Mouse (Mus musculus) NIH3T3 (cell line): ENCODE results near the gene Psmd12.
"Not testable (repeated sequence)": the region's sequence is repeated elsewhere in the genome, so short reads cannot be mapped to it uniquely, and the experiment has no call there.

ENCODE experiments used
- DNase-seq: peaks from one replicate; pipeline ENCODE4 v3.0.0-alpha.2; 2012; ENCODE audit warnings: low read depth

The Psmd12 gene

DNA sequence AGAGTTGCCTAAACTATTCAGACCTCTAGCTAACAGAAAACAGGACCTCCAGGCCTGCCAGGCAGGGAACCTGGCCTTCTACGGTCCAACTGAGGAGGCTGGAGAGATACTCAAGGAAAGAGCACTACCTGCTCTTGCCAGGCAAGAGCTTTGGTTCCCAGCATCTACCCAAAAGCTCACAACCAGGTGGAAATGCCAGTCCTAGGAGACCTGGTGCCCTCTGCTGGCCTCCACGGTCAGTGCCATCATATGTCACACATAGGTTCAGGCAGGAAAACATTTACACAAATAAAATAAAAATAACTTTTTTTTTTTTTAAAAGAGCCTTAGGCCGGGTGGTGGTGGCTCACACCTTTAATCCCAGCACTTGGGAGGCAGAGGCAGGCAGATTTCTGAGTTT, 16.8 kb upstream of the Psmd12 start:
- DNase-seq = no peak

DNA sequence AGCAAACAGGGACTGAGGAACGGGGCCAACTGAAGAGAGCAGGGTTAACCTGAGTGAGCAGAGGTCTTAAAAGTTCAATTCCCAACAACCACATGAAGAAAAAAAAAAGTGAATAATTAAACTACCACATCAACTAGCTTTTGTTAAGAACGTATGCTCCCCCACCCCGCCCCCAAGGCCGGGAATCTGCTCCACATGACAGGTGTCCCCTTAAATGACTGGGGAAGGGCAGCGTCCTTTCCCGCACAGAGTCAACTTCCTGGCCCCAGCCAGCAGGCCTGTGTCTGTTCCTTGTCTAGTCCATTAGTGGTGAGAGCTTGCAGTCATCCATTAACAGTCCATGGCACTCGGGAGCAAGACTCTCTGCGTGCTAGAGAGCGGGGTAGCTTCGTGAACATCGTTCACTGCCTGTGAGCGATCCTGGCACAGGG, 16.0 kb upstream of the Psmd12 start:
- DNase-seq = no peak

DNA sequence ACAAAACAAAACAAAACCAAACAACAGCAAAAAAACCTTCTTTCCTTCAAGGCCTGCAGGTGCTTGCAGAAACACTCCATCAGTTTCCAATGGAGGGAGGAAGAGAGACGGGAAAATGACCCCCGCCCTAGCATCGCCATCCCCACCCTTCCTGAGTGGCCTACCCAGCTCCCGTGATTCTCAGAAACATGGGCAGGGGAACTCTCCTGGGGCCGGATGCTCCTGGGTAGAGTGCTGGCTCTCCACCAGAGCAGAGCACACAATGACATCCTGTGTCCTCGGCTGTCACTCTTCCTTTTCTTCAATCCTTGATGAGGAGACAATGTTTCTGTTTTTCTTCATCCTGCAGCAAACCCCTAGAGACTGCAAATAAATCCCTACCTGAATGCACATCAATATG, 15.1 kb upstream of the Psmd12 start:
- no peak for DNase-seq

DNA sequence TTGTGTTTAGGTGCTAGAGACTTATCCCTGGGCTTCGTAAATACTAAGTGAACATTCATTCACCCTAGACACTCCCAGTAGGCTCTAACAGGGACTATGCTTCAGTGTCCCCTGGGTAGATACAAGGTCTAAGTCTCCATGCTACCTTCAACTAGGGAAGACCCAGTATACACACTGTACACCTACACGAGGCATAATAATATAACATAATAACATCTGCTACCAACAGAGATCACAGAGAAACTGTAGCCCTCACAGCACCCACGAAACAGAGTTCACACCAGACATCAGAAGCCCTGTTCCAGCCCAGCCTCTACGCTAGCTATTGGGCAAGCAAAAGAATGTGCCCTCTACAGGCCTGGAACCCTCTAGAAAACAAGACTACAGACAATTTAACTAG, 14.2 kb upstream of the Psmd12 start:
- DNase-seq = no peak

DNA sequence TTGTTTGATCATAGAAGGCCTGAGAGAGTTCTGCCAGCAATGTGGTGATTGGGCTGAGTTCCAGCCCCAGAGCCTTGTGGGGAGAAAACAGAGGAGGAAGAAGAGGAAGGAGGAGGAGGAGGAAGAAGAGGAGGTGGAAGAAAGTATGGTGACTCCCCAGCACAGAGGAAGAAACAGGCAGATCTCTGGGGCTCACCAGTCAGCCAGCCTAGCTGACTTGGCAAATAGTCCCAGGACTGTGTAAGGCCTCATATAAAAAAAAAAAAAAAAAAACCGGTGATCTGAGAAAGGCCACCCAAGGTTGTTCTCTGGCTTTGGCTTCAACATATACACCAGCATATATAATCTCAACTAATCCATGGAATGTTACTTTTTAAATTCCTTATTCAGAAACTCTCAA, 13.3 kb upstream of the Psmd12 start:
- DNase-seq = no peak

DNA sequence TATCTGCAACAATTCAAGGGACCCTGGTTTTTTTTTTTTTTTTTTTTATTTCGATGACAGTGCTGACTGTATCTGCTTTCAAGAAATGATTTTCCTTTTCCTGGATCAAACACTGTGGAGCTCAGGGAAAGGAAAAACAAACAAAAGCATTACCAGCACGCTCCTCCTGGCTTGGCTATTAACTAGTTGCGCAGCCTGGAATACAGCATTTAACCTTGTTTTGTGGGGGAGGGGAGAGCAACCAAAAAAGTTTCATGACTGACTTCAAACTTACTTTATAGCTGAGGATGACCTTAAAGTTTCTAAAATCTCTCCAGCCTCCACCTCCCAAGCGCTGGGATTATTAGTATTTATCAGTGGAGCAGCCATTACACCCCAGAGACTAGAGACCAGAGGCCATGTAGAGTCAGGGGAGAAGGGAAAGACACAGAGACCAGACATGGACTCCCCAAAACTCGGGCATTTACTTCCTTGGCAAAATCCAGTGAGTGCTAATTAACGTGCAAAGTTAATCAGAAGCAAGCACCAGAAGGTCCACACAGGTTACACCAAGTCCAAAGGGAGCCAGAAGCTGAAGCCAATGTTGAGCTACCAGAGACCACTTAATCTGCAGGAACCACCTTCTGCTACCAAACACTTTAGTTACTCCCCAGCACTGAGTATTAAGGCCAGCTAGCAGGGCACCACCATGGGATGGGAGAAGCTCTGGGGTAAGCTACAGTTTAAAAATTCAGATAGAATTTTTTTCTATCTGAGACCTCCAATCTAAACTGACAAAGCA, 12.5 kb upstream of the Psmd12 start:
- no peak for DNase-seq

DNA sequence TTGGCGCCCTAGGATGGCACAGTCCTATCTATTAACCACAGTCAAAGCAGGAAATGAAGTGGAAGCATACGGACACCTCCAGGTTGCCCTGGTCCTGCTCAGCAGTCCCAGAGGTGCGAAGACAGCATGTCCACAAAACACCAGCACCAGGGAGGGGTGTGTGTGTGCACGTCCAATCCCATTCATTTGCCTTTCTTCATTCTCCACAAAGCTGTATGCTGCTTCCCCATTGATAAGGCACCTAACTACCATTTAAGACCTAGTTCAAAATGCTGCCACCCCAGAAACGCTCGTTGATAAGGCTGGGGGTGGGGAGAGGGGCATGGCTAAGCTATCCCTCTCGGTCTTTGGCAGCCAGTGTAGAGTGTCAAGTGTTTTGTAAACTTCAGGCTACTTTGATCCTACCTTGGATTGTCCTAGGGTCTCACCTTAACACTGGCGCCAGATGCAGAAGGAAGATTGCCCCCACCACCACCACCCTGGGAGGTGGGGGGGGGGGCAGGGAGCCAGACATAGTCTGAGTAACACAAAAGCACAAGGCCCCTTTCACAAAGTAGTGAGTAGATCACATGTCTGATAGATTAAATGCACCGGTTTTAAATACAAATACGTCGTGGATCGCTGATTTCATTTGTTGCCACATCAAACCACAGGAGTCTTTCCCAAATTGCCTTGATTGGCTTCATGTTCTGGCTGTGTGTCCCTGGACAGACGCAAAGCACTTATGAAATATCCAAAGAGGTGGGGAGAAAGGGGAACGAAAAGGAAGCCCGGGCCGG, 10.8 kb upstream of the Psmd12 start:
- no peak for DNase-seq

DNA sequence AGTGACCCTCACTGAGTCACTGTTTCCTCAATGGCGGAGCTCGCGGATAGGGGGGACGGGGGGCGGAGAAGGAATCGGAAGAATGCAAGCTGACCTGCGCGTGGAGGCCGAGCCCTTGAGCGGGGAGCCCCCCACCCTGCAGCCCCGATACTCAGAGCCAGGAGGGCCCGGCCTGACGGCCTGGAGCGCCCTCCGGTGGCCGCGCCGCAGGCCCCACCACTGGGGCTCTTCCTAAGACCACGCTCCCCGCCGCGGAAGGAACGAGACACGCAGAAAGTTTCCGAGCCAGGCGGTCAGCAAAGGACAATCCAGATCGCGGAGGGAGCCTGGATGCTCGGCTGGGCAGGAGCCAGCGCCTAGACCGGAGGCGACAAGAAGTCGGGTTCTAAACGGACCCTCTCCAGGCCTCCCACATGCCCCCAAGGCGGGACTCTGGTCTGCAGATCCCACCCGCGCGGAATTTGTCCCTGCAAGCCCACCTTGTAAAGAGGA, 10.2 kb upstream of the Psmd12 start:
- peak; percentile 87 for DNase-seq

DNA sequence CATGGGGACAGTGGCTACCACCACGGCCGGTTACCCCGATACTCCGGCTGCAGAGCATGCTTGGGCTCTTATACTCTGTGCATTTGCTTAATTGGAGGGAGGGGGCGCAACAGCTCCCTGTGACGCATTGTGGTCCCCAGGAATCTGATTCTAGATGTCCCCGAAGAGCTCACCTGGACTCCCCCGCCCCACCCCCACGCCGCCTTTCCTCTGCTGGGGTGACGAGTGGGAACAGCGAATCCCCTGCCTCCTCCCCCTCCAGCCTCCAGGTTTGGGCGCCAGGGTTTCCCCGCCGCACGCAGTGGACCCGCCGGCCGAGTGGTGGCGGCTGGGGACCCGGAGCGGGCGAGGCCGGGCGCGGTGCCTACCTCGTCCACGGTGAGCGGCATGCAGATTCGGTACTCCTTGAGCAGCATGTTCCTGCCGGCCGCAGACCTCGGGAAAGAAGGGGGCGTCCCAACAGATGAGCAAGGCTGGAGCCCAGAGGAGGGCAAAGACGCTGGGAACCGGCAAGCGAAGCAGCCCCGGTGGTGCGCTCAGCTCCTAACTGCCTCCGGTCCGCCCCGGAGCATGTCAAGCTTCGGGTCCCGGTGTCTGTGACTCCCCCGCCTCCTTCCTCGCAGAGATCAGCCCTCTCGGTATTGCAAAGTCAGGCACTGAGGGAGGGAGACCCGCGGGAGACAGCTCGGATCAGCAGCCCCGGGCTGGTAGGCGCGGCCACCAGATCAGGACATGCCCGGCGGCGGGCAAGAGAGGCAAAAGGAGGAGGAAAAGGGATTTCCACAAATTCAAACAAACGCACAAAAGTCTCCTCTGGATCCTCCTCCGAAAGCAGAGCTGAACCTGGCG, 9.5 kb upstream of the Psmd12 start:
- DNase-seq = peak; percentile 59

DNA sequence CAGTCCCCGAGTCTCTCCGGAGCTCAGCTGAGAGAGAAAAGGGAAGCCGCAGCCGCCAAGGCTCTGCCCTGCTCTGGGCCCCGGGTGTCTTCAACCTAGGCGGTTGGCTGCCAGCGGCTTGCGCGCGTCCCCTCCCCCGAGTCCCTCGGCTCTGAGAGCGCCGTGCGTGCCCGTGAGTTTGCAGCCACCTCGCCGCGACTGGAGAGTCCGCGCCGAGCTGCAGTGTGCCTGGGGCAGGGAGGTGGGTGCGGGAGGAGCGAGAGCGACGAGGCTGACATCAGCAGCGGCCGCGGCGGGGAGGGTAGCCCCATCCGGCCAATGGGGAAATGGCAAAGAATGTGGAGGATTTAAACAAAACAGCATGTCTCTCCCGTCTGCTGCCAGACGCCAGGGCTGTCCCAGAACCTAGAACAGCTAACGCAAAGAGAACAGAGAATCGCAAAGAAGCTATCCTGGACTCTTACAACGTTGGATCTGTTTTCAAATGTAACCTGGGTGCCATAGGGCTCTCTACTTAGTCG, 8.7 kb upstream of the Psmd12 start, which contains the start of gene Pitpnc1:
TSS of gene Pitpnc1 (minus strand) at position 179 of the 521 bp plus-strand sequence.
- peak; percentile 92 for DNase-seq

DNA sequence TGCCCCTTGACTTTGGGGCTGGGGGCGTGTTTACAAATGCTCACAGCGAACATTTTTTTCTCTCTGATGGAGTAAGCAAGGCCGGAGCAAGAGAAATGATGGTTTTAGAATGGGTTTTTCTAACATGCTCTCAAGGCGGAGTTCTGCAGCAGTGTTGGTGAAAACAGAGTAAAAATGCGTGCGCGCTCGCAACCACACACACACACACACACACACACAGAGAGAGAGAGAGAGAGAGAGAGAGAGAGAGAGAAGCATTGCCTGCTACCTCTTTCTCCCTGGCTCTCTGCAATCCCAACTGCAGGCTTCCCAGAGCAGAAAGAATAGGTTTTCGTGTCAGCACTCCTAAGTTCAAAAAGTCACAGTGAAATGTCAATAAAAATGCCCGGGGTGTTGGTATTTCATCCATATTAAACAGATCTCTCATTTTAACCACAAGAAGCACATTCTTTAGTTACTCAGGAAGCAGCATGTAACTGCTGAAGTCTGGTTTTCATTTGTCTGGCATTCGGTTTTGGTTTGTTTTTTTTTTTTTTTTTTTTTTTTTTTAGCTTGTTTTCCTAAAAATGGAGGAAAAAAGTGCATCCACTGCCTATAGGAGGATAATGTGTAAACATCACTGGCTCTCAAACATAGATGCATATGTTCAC, 8.1 kb upstream of the Psmd12 start:
- peak; percentile 75 for DNase-seq

DNA sequence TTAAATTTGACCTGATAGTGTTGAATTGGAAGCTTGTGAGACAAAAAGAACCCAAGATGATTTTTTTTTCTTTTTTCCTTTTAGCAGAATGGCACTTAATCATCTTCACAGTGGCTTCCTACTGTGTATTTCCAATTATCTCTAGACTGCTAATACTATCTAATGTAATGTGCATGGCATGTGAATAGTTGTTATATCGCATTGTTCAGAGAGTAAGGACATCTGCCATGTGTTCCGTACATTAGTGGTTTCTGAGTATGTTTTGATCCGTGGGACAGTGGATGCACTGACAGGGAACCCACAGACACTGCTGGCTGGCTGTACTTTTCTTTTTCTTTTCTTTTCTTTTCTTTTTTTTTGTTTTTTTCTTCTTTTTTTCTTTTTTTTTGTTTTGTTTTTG, 7.0 kb upstream of the Psmd12 start:
- no peak for DNase-seq

DNA sequence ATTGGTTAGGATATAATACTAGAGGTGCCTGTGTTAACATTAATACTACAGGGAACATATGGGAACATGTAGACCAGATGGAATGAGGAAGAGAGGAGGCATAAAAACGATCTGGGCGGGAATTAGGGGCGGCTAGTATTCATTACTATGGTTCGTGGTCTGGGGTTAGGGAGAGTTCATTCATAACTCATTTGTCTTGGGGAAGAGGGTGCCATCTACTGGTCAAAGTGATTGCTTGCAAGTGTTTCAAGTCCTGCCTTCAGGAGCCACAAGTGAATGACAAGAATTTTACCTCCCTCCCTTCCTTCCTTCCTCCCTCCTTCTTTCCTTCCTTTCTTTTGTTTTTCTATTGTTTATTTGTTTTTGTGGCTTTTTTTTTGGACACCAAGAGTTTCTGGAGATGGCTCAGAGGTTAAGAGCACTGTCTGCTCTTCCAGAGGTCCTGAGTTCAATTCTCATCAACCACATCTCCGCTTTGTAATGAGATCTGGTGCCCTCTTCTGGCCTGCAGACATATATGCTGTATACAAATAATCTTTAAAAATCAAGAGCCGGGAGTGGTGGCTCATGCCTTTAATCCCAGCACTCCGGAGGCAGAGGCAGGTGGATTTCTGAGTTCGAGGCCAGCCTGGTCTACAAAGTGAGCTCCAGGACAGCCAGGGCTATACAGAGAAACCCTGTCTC, 6.0 kb upstream of the Psmd12 start:
- peak; percentile 93 for DNase-seq

DNA sequence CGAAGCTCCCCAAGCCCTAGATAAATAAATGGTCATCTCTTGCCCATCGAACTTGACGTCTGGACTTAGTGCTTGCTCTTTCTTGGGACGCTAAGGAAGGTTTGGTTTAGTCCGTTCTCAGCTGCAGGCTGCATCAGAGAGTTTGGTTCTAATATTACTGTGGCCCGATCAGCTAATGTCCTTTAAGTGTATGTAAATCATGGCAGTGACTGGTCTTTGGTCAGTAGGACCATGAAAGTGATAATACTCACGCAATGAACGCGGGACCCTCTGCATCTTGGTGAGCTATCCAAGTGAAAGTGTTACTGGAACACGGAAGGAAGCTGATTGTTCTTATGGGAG, 549 bp downstream of the Psmd12 start:
- no peak for DNase-seq

DNA sequence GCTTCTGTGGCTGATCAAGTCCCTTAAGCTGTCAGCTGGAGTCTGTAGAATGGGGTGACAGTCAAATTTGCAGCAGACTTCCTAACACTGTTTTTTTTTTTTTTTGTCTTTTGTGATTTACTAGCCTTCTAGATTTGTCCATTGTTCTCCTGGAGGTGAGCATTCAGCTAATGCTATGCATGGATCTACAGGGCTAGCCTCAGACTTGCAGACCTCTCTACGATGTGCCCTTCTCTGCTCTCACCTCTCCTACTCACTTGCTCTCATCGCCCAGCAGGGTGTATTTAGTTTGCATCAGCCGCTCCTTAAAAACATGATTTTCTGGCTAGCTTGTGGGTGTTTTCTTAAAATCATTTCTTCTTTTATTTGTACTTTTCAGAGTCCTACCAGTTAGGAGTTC, 5.1 kb downstream of the Psmd12 start:
- no peak for DNase-seq

DNA sequence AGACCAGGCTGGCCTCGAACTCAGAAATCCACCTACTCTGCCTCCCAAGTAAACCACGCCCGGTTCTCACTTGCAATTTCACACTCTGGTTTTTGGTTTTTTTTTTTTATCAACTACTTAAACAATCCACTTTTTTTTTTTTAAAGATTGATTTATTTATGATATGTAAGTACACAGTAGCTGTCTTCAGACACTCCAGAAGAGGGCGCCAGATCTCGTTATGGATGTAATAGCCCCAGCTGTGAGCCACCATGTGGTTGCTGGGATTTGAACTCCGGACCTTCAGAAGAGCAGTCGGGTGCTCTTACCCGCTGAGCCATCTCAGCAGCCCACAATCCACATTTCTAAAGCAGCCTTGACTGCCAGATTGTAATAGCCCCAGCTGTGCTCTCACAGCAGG, 23.5 kb downstream of the Psmd12 start:
- no peak for DNase-seq

DNA sequence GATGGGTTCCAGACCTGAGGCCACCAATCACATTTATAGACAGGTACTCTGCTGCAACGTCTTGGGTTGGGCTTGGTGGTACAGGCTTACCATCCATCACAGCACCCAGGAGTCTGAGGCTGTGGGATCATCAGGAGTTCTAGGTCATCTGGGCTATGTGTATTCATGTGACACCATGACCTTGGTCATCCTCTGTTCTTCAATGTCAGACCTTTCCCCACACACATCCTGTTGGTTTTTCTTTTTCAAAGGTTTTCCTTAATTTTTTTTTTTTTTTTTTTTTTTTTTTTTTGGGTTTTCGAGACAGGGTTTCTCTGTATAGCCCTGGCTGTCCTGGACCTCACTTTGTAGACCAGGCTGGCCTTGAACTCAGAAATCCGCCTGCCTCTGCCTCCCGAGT, 25.1 kb downstream of the Psmd12 start:
- not testable (repeated sequence) for DNase-seq

DNA sequence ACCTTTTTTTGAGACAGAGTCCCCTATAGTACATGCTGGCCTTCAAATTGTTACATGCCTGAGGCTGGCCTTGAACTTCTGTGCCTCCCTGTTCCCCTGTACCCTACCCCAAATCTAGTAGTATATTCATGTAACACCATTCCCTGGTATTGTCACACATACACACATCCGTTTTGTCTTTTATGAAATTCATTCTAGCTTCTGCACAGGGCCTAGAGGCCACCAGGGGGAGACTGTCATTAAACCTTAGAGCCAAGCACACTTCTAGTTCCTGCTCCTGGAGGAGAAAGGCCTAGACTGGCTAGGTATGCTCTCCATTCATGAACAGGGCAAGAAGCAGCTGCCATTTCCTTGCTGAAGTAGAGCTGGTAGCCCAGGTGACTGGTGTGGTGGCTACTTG, 27.0 kb downstream of the Psmd12 start:
- DNase-seq = peak; percentile 39

DNA sequence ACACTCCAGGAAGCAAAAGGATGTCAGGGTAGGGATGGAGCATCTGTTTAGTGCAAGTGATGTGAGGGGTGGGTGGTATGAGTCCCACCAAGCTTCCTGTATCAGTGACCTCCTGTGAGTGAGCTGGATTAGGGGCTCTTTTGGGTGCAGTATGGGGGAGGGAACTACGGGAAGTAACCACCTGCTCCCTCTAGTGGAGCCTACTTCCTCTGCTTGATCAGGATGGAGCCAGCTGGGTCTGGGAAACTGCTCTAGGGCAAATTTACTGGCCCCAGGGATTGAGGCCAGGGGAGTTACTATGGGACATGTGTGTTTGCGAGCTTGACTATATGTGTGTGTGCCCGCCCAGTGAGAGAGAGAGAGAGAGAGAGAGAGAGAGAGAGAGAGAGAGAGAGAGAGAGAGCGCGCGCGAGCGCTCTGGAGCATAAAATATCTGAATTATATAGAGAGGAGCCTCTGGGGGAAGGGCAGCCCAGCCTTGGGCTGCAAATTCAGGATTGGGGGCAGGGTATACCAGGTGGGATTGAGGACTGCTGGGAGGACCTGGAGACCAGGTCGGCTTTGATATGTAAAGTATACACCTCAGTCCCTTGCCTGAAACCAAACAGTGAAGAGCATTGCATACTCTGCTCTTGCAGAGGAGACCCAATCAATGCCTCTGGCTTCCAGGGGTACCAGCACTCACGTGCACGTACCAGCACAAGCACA, 30.5 kb downstream of the Psmd12 start:
- peak; percentile 40 for DNase-seq
